Mouse (Mus musculus): ENCODE data around the gene Grin1. TPM values are rescaled to one million over a fixed set of nuclear protein-coding genes. Genes with fewer than 3 reads are reported as not detected.

The Grin1 gene
- polyA plus RNA-seq, 1 experiment, result 286 TPM

DNA sequence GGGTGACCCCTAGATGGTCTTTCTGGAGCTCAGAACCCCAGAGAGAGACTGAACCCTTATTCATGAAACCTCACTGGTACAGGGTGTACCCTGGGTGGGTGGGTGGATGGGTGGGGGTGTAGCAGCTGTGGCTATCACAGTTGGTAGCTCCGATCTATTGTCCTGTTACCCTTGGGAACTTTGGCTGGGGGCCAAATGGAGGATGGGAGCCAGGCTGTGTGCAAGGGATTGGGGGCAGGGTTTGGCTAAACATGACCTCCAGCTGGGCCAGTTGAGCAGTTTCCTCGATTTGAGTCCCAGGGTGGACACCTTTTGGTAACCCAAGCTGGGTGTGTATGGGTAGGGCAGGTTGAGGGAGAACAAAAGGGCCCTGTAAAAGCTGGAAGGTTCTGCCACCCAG, 52.3 kb downstream of the Grin1 start:
- H3K4me3 ChIP-seq (ENCODE audit: insufficient read depth, low read depth, low read length), result no peak overlapping the region
- peaks cover 43% of the 10 kb centered on the region for H3K4me1 ChIP-seq (ENCODE audit: control insufficient read depth, insufficient read depth, low read length)
- H3K27ac ChIP-seq (ENCODE audit: insufficient read depth, low read depth, low read length), result 0 out of 2 replicates have a peak overlapping the region, but pooled peaks have one; percentile 20
- 14% methylated on average over 2 of the region's 2 CpGs for WGBS
- TF ChIP-seq POLR2A (IDR thresholded peaks at IDR 0.05; ENCODE audit: insufficient read depth, low read depth, low read length) (no peak), CTCF (IDR thresholded peaks at IDR 0.05; ENCODE audit: insufficient read depth, low read depth, low read length) (no peak)

DNA sequence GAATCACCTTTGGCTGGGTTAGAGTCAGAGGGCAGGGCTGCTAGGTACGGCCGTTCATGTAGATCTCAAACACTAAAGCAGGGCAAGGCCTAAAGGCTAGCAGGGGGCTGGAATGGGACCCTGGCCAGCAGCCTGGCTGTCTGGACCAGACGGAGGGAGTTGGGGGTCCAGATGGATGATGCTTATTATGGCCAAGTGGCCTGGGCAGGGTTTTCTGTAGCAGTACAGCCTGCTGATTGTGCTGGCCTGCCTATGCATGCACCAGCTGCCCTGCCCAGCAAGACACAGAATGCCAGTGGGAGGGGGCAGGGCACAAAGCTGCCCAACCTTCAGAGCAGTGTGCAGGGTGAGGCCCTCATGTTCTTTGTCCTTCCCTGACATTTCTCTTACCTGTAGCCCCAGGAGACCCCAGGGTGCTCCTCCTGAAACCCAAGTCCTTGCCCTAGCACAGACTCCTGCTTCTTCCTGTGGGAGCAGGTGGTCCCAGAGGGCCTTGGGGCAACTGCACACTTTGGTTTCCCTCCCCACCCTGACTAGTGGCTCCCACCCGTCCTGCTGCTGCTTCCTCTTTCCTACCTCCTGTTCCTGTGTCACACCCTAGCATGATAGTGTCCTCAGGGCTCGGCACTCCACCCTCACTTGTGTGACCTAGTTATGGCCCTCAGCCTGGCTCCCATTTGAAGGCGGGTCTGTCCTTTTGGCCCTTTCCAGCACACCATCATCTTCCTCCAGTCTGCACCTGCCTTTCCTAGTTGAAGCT, 52.9 kb downstream of the Grin1 start:
- Histone ChIP-seq H3K27ac (ENCODE audit: insufficient read depth, low read depth, low read length) (peak overlapping the region; percentile 21; the same call in 1 of the 2 replicates), H3K4me3 (ENCODE audit: insufficient read depth, low read depth, low read length) (no peak overlapping the region), H3K4me1 (ENCODE audit: control insufficient read depth, insufficient read depth, low read length) (peaks cover 39% of the 10 kb centered on the region)
- TF ChIP-seq CTCF (IDR thresholded peaks at IDR 0.05; ENCODE audit: insufficient read depth, low read depth, low read length), result no peak
- no peak for TF ChIP-seq POLR2A (IDR thresholded peaks at IDR 0.05; ENCODE audit: insufficient read depth, low read depth, low read length)
- 50% methylated on average over 6 of the region's 6 CpGs for WGBS

GRCm38 (mm10) chr2:25264851-25265250, 54.1 kb downstream of the Grin1 start:
- TF ChIP-seq POLR2A (IDR thresholded peaks at IDR 0.05; ENCODE audit: insufficient read depth, low read depth, low read length) (no peak), CTCF (IDR thresholded peaks at IDR 0.05; ENCODE audit: insufficient read depth, low read depth, low read length) (no peak)
- Histone ChIP-seq H3K4me3 (ENCODE audit: insufficient read depth, low read depth, low read length) (no peak overlapping the region), H3K4me1 (ENCODE audit: control insufficient read depth, insufficient read depth, low read length) (peaks cover 38% of the 10 kb centered on the region), H3K27ac (ENCODE audit: insufficient read depth, low read depth, low read length) (no peak overlapping the region)
- 47% methylated on average over 3 of the region's 3 CpGs for WGBS

DNA sequence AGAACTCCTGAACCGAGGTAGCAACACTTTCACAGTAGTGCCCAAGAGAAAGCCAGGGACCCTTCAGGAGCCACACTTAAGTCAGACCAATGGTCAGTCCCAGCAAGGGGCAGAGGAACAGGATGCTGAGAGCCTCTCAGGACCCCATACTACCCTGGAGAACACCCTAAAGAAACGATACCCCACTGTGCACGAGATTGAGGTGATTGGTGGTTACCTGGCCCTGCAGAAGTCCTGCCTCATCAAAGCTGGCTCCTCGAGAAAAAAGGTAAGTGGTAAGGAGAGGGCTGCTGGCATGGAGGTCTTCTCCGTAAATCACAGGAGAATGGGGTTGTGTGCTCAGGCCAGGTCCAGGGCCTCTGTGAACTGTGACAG, 54.7 kb downstream of the Grin1 start:
- peak overlapping the region; percentile 64; the same call in 1 of the 2 replicates for H3K4me3 ChIP-seq (ENCODE audit: insufficient read depth, low read depth, low read length)
- no peak overlapping the region for H3K27ac ChIP-seq (ENCODE audit: insufficient read depth, low read depth, low read length)

DNA sequence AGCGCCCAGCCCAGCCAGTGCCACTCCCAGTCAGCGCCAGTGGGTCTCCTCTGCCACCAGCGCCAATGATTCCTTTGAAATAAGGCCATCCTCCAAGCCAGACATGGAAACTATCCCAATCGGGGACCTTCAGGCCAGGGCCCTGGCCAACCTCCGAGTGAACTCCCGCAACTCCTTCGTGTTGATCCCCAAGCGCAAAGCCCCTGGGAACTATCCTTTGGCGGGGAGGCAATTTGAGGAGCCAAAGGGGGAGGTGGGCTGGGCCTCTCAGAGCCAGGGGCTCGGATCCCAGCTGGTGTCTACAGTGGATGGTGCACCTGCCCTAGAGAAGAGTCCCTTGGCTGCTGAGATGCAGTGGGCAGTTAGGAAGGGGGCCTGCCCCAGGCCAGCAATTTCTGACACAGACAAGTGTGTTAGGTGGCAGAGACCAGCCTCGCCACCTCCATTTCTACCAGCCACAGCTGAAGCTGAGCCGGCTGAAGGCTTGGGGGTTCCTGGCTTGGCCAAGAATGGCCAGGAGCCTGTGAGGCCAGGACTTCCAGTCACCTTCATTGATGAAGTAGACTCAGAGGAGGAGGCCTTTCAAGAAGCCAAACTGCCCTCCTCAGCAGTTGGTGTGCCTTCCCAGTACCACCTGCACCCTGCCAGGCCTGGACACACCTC, 55.2 kb downstream of the Grin1 start:
- no peak for TF ChIP-seq CTCF (IDR thresholded peaks at IDR 0.05; ENCODE audit: insufficient read depth, low read depth, low read length)
- Histone ChIP-seq H3K4me1 (ENCODE audit: control insufficient read depth, insufficient read depth, low read length) (peaks cover 38% of the 10 kb centered on the region), H3K4me3 (ENCODE audit: insufficient read depth, low read depth, low read length) (peak overlapping the region; percentile 64), H3K27ac (ENCODE audit: insufficient read depth, low read depth, low read length) (no peak overlapping the region)
- WGBS, result 28% methylated on average over 12 of the region's 12 CpGs

More for the DNA sequence above, 54.7 kb downstream of the Grin1 start:
- 76% methylated on average over 5 of the region's 5 CpGs for WGBS
- peaks cover 38% of the 10 kb centered on the region for H3K4me1 ChIP-seq (ENCODE audit: control insufficient read depth, insufficient read depth, low read length)
- TF ChIP-seq CTCF (IDR thresholded peaks at IDR 0.05; ENCODE audit: insufficient read depth, low read depth, low read length), result no peak
- TF ChIP-seq POLR2A (IDR thresholded peaks at IDR 0.05; ENCODE audit: insufficient read depth, low read depth, low read length), result no peak

DNA sequence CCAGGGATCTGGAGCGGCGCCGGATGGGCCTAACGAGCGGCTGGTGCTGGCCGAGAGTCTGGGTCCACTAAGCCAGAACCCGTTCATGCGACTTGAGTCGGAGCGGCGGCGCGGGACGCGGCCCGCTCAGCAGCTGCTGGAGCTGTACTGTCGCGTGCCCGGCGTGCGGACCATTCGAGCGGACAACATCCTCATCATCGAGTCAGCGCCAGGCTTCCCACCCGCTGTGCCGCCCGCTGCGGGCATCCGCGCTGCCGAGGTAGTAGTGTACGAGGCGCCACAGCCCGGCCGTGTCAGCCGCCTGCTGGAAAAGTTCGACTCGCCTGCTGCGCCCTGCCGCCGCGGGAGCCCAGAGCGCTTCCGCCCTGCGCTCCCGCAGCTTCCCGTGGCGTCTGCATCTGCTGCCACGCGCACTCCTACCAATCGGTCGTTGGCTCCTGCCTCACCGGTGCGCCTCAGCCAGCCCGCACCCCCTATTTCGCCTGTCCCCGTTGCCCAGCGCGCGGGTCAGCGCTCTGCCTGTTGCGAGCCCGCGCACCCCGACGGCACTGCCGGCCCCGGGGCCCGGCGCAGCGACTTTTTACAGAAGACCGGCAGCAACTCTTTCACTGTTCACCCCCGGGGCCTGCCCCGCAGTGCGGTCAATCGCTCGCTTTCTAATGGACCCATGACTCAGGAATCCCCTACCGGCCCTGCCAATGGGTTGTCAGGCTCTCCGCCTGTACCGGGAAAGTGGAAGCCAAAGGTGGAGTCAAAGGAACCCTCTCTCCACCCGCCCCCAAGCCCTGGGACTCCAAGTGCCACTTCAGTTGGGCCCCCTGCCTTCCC, 56.0 kb downstream of the Grin1 start:
- Histone ChIP-seq H3K4me3 (ENCODE audit: insufficient read depth, low read depth, low read length) (peak overlapping the region; percentile 64), H3K4me1 (ENCODE audit: control insufficient read depth, insufficient read depth, low read length) (peaks cover 38% of the 10 kb centered on the region), H3K27ac (ENCODE audit: insufficient read depth, low read depth, low read length) (no peak overlapping the region)
- TF ChIP-seq CTCF (IDR thresholded peaks at IDR 0.05; ENCODE audit: insufficient read depth, low read depth, low read length) (no peak), POLR2A (IDR thresholded peaks at IDR 0.05; ENCODE audit: insufficient read depth, low read depth, low read length) (no peak)
- WGBS, result under 1% methylated on average over 82 of the region's 82 CpGs

- Histone ChIP-seq H3K4me3 (ENCODE audit: insufficient read depth, low read depth, low read length) (peak within 1 kb of the TSS; percentile 64), H3K4me1 (ENCODE audit: control insufficient read depth, insufficient read depth, low read length) (peaks cover 37% of the 10 kb centered on the region), H3K27ac (ENCODE audit: insufficient read depth, low read depth, low read length) (peak within 1 kb of the TSS; percentile 74)
- WGBS, result under 1% methylated on average over 39 of the region's 39 CpGs
- TF ChIP-seq CTCF (IDR thresholded peaks at IDR 0.05; ENCODE audit: insufficient read depth, low read depth, low read length), result no peak
- TF ChIP-seq POLR2A (IDR thresholded peaks at IDR 0.05; ENCODE audit: insufficient read depth, low read depth, low read length), result peak; percentile 55; the same call in 1 of the 2 replicates
These were observed 56.7 kb downstream of the Grin1 start, which contains the start of gene Tprn for GRCm38 (mm10) chr2:25262291-25262767. TSS of gene Tprn (plus strand) at chr2:25262618.

GRCm38 (mm10) chr2:25261870-25262269, 57.1 kb downstream of the Grin1 start:
- 40% methylated on average over 12 of the region's 12 CpGs for WGBS
- TF ChIP-seq CTCF (IDR thresholded peaks at IDR 0.05; ENCODE audit: insufficient read depth, low read depth, low read length), result no peak
- no peak for TF ChIP-seq POLR2A (IDR thresholded peaks at IDR 0.05; ENCODE audit: insufficient read depth, low read depth, low read length)
- Histone ChIP-seq H3K4me3 (ENCODE audit: insufficient read depth, low read depth, low read length) (peak overlapping the region; percentile 48), H3K4me1 (ENCODE audit: control insufficient read depth, insufficient read depth, low read length) (peaks cover 33% of the 10 kb centered on the region), H3K27ac (ENCODE audit: insufficient read depth, low read depth, low read length) (peak overlapping the region; percentile 74)

All from olfactory bulb, adult 2 months (tissue).